Mouse (Mus musculus): ENCODE results near the gene Hoxc13. TPM values are rescaled to one million over a fixed set of nuclear protein-coding genes. Genes with fewer than 3 reads are reported as not detected.

The Hoxc13 gene
- polyA plus RNA-seq, 1 experiment, result not detected

DNA sequence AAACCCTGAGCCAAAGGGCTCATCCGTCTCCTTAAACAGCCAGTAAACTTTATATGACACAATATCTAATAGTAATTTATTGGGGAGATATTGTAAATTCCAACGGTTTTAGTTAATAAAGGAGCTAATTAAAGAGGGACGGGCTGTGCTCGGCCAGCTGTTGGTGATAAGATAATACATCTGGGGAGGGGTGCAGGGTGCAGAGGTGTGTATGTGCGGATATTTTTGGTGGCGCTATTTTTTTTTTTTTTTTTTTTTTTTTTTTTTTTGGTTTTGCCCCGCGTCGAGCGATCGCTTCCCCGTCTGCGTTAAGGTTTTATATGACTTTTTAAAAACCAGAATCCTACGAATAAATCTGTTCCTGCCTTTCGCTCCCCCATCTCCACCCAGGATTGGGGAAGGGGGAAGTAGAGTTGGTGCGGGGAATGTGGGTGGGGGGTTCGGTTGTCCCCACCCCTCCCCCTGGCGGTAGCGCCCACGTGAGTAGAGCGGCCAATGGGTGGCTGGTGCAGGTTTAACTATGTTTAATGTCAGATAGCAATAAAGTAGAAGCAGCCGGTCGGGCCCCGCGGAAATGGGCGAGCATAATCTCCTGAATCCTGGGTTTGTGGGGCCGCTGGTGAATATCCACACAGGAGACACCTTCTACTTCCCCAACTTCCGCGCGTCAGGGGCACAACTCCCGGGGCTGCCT is 15.5 kb downstream of the Hoxc13 start, which contains the start of gene Hoxc12:
Gene Hoxc12 (plus strand): TSS at position 479 of the 694 bp plus-strand sequence.
- TF ChIP-seq CTCF (IDR thresholded peaks at IDR 0.05; ENCODE audit: extremely low read depth, insufficient read depth, insufficient read length, insufficient replicate concordance) (no peak), POLR2A (IDR thresholded peaks at IDR 0.05; ENCODE audit: low read depth, low read length) (no peak)
- Histone ChIP-seq H3K36me3 (ENCODE audit: control insufficient read depth, insufficient read depth, low read length) (no peaks in the 10 kb centered on the region), H3K27ac (ENCODE audit: insufficient read depth, low read length) (no peak within 1 kb of the TSS), H3K4me1 (ENCODE audit: control insufficient read depth, insufficient read depth, insufficient read length) (no peaks in the 10 kb centered on the region), H3K27me3 (ENCODE audit: control insufficient read depth, insufficient read depth, low read length) (peaks cover 20% of the 10 kb centered on the region), H3K4me3 (ENCODE audit: extremely low read depth, insufficient read depth, insufficient read length) (no peak within 1 kb of the TSS)
- WGBS, result 5% methylated on average over 30 of the region's 31 CpGs
- no peak for DNase-seq (ENCODE audit: low read depth in 1 of 2, low spot score in 2 of 2)

DNA sequence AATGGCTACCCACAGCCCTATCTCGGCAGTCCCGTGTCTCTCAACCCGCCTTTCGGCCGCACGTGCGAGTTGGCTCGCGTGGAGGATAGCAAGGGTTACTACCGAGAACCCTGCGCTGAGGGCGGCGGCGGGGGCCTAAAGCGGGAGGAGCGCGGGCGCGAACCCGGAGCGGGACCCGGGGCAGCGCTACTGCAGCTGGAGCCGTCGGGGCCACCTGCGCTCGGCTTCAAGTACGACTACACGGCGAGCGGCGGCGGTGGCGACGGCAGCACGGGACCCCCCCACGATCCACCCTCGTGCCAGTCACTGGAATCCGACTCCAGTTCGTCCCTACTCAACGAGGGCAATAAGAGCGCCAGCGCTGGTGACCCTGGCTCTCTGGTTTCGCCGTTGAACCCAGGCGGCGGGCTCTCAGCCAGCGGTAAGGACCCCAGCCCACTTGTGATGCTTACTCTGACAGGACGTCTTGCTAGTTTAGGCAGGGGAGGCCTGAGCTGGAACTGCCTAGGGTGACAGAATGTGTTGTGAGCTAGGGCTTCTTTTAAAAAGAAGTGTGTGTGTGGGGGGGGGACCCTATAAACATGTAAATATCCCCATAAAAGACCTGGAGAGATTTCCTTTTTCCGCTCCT is 16.2 kb downstream of the Hoxc13 start:
- TF ChIP-seq CTCF (IDR thresholded peaks at IDR 0.05; ENCODE audit: extremely low read depth, insufficient read depth, insufficient read length, insufficient replicate concordance) (no peak), POLR2A (IDR thresholded peaks at IDR 0.05; ENCODE audit: low read depth, low read length) (no peak)
- H3K4me3 ChIP-seq (ENCODE audit: extremely low read depth, insufficient read depth, insufficient read length), result no peak overlapping the region
- H3K4me1 ChIP-seq (ENCODE audit: control insufficient read depth, insufficient read depth, insufficient read length), result no peaks in the 10 kb centered on the region
- DNase-seq (ENCODE audit: low read depth in 1 of 2, low spot score in 2 of 2), result no peak
- no peaks in the 10 kb centered on the region for H3K36me3 ChIP-seq (ENCODE audit: control insufficient read depth, insufficient read depth, low read length)
- WGBS, result 7% methylated on average over 50 of the region's 50 CpGs
- peaks cover 19% of the 10 kb centered on the region for H3K27me3 ChIP-seq (ENCODE audit: control insufficient read depth, insufficient read depth, low read length)
- no peak overlapping the region for H3K27ac ChIP-seq (ENCODE audit: insufficient read depth, low read length)

DNA sequence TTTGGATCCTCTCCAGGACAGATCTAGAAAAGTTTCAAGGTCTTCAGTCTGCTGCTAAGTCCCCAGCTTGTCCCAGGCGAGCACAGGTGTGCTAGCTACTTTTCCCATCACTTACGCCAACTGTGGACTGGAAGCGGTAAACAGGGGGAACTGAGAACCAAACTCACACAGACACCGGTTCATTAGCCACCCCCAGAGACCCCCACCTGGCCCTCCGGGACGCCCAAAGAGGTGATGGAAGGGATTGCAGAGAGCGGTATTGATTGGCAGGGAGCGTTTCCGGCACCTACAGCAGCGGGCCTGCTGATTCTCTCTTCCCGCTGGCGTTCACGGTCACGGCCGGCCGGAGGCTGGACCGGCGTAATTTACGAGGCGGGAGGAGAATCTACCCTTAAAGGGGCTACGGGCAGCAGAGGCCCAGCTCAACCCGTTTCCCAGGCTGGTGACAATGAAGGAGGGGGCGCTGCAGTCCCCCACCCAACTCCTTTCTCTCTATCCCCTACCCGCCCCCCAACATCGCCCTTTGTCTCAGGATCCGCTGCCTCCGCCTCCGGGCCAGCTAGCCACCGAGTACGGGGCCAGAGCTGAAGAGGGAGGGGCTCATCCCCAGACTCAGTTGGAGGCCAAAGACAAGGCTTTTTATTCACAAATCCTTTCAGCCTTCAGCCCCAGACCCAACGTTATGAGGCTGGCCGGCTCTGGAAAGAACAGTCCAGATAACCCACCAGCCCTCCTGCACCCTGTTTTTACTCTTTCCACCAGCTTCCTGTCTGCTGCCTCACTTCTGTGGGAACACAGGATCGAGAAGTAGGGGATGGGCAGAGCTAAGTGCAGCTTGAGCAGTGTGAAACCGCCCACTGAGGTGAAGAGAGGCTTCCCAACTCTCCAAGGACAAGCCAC is 18.6 kb downstream of the Hoxc13 start:
- no peaks in the 10 kb centered on the region for H3K4me1 ChIP-seq (ENCODE audit: control insufficient read depth, insufficient read depth, insufficient read length)
- TF ChIP-seq POLR2A (IDR thresholded peaks at IDR 0.05; ENCODE audit: low read depth, low read length) (no peak), CTCF (IDR thresholded peaks at IDR 0.05; ENCODE audit: extremely low read depth, insufficient read depth, insufficient read length, insufficient replicate concordance) (no peak)
- WGBS, result 8% methylated on average over 34 of the region's 34 CpGs

DNA sequence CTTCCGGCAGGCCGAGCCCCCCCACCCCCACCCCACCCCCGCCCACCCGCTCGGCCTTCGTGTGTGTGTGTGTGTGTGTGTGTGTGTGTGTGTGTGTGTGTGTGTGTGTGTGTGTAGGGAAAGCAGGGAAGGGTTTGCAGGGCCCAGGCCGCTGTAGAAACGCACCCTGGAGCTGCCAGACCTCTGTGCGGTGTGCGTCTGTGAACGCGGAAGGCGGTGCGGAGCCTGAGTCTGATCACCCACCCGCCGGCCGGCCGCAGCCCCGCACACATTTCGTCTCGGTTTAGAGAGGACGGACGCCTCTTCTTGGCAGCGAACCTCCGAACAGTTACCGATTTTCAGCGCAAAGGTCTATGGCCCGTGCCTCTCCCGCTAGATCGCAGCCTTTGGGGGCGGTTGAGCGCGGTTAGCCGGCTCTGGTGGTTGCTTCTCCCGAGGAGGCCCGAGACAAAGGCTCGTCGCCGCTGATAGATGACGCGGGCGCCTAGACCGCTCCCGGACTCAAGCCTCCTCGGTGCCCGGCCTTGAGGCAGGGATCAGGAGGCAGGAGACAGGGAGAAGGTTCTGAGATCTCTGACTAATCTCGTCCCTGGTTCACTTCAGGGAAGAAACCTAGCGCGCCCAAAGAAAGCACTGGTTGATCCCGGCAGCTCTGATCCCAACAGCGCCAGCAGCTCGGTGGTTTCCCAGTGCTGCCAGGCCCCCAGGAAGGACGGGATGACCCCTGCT is 22.0 kb downstream of the Hoxc13 start:
- no peaks in the 10 kb centered on the region for H3K4me1 ChIP-seq (ENCODE audit: control insufficient read depth, insufficient read depth, insufficient read length)
- H3K36me3 ChIP-seq (ENCODE audit: control insufficient read depth, insufficient read depth, low read length), result no peaks in the 10 kb centered on the region
- H3K27me3 ChIP-seq (ENCODE audit: control insufficient read depth, insufficient read depth, low read length), result peaks cover 19% of the 10 kb centered on the region
- 4% methylated on average over 53 of the region's 53 CpGs for WGBS
- TF ChIP-seq CTCF (IDR thresholded peaks at IDR 0.05; ENCODE audit: extremely low read depth, insufficient read depth, insufficient read length, insufficient replicate concordance), result no peak
- TF ChIP-seq POLR2A (IDR thresholded peaks at IDR 0.05; ENCODE audit: low read depth, low read length), result no peak
- no peak overlapping the region for H3K4me3 ChIP-seq (ENCODE audit: extremely low read depth, insufficient read depth, insufficient read length)
- no peak overlapping the region for H3K27ac ChIP-seq (ENCODE audit: insufficient read depth, low read length)
- DNase-seq (ENCODE audit: low read depth in 1 of 2, low spot score in 2 of 2), result no peak

More for the DNA sequence above, 18.6 kb downstream of the Hoxc13 start:
- no peak for DNase-seq (ENCODE audit: low read depth in 1 of 2, low spot score in 2 of 2)
- Histone ChIP-seq H3K27me3 (ENCODE audit: control insufficient read depth, insufficient read depth, low read length) (peaks cover 27% of the 10 kb centered on the region), H3K4me3 (ENCODE audit: extremely low read depth, insufficient read depth, insufficient read length) (no peak overlapping the region), H3K36me3 (ENCODE audit: control insufficient read depth, insufficient read depth, low read length) (no peaks in the 10 kb centered on the region), H3K27ac (ENCODE audit: insufficient read depth, low read length) (no peak overlapping the region)

DNA sequence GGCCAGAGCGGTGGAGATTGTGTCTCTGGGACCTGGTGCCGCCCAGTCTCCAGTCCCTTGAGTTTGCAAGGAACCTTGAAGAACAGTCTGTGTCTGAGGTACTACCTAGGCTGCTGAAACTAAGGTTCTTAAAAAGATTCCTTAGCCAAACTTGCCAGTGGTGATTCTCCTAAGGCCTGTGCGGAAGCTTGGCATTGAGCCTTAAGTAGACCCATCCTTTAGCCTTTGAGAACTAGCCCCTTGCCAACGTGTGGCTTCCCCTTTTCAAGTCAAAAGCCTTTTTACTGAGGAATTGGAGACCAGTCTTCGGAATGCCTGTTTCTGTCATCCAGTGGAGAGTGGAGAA is 22.5 kb downstream of the Hoxc13 start:
- WGBS, result 10% methylated on average over 5 of the region's 5 CpGs

More for the DNA sequence above, 22.5 kb downstream of the Hoxc13 start:
- H3K4me1 ChIP-seq (ENCODE audit: control insufficient read depth, insufficient read depth, insufficient read length), result no peaks in the 10 kb centered on the region
- DNase-seq (ENCODE audit: low read depth in 1 of 2, low spot score in 2 of 2), result no peak
- no peaks in the 10 kb centered on the region for H3K36me3 ChIP-seq (ENCODE audit: control insufficient read depth, insufficient read depth, low read length)
- no peak overlapping the region for H3K27ac ChIP-seq (ENCODE audit: insufficient read depth, low read length)
- TF ChIP-seq POLR2A (IDR thresholded peaks at IDR 0.05; ENCODE audit: low read depth, low read length) (no peak), CTCF (IDR thresholded peaks at IDR 0.05; ENCODE audit: extremely low read depth, insufficient read depth, insufficient read length, insufficient replicate concordance) (no peak)
- no peak overlapping the region for H3K4me3 ChIP-seq (ENCODE audit: extremely low read depth, insufficient read depth, insufficient read length)
- peaks cover 19% of the 10 kb centered on the region for H3K27me3 ChIP-seq (ENCODE audit: control insufficient read depth, insufficient read depth, low read length)

Measured in spleen, adult 2 months (tissue).